Mouse (Mus musculus): ENCODE results near the gene Camkv.

GRCm38 (mm10) chr9:107982681-107983346 is 47.3 kb downstream of the Camkv start, which contains the start of gene Gm20661:
- TF ChIP-seq POLR2A (IDR thresholded peaks at IDR 0.05; ENCODE audit: low read depth, low read length) (peak; percentile 62), CTCF (IDR thresholded peaks at IDR 0.05; ENCODE audit: borderline replicate concordance, insufficient read depth, low read length) (no peak)

Data from embryonic fibroblast, embryonic 13.5 days (primary cell).